Mouse (Mus musculus): ENCODE measurements around the gene Ndufs7. TPM values are rescaled to one million over a fixed set of nuclear protein-coding genes. Genes with fewer than 3 reads are reported as not detected.
"Not testable (repeated sequence)": the region's sequence is repeated elsewhere in the genome, so short reads cannot be mapped to it uniquely, and the experiment has no call there.

The Ndufs7 gene
- polyA plus RNA-seq, 1 experiment from 2014 or later, result 444 TPM

DNA sequence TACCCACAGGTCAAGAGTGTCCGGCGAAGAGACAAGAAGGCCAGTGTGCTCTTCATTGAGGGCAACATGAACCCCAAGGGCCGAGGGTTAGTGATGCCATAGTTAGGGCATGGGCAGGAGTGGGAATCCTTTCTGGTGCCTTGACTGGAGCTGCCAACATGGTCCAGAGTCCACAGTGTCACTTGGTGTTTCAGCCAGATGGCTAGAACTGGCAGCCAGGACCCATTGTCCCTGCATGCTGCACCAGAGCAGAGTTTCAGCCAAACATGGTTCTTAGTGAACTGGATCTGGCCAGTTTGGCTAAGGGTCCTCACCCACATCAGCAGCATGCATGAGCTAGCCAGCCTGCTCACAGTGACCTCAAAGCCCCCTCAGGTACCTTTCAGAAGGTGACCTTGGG, 10.6 kb upstream of the Ndufs7 start:
- Histone ChIP-seq H3K9ac (replicated peaks; ENCODE audit: low read length) (no peak overlapping the region), H3K27ac (ENCODE audit: low read length) (no peak overlapping the region), H3K27me3 (ENCODE audit: insufficient read depth, low read length) (no peaks in the 10 kb centered on the region), H3K36me3 (ENCODE audit: insufficient read depth, low read length) (peaks cover 92% of the 10 kb centered on the region), H3K9me3 (ENCODE audit: low read length) (no peaks in the 10 kb centered on the region), H3K4me1 (ENCODE audit: insufficient read depth, low read length) (peaks cover 2% of the 10 kb centered on the region; the same call in 1 of the 2 replicates), H3K4me3 (ENCODE audit: low read length) (no peak overlapping the region), H3K4me2 (replicated peaks; ENCODE audit: low read depth, low read length) (no peak overlapping the region)
- 84% methylated on average over 3 of the region's 3 CpGs for WGBS
- no peak for ATAC-seq (ENCODE audit: low FRiP score, low TSS enrichment)

DNA sequence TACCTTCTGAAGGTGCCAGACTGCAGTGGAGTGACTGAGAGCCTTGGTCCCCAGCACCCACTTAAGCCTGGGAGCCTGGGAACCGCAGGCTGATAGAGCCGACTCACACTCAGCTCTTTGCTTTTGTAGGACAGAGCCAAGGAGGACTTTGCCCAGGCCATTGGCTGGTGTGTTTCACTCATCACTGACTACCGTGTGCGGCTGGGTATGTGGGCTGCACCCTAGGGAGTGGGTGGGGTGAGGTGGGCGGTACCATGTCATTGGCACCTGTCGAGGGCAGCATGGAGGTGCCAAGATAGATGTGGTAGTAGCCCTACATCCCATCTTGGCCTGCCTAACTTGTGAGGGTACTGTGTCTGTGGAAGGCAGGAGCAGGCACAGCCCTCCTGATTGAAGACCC, 9.1 kb upstream of the Ndufs7 start:
- ATAC-seq (ENCODE audit: low FRiP score, low TSS enrichment), result no peak
- Histone ChIP-seq H3K9me3 (ENCODE audit: low read length) (no peaks in the 10 kb centered on the region), H3K9ac (replicated peaks; ENCODE audit: low read length) (no peak overlapping the region), H3K4me3 (ENCODE audit: low read length) (no peak overlapping the region), H3K27me3 (ENCODE audit: insufficient read depth, low read length) (no peaks in the 10 kb centered on the region), H3K36me3 (ENCODE audit: insufficient read depth, low read length) (peaks cover 90% of the 10 kb centered on the region), H3K4me1 (ENCODE audit: insufficient read depth, low read length) (no peaks in the 10 kb centered on the region), H3K4me2 (replicated peaks; ENCODE audit: low read depth, low read length) (no peak overlapping the region), H3K27ac (ENCODE audit: low read length) (no peak overlapping the region)
- 78% methylated on average over 6 of the region's 6 CpGs for WGBS

GRCm38 (mm10) chr10:80242088-80242487, 6.8 kb upstream of the Ndufs7 start:
- no peak overlapping the region for H3K27ac ChIP-seq (ENCODE audit: low read length)
- no peak overlapping the region for H3K4me3 ChIP-seq (ENCODE audit: low read length)
- no peak overlapping the region for H3K4me2 ChIP-seq (replicated peaks; ENCODE audit: low read depth, low read length)
- H3K36me3 ChIP-seq (ENCODE audit: insufficient read depth, low read length), result peaks cover 72% of the 10 kb centered on the region
- 74% methylated on average over 9 of the region's 9 CpGs for WGBS
- H3K4me1 ChIP-seq (ENCODE audit: insufficient read depth, low read length), result no peaks in the 10 kb centered on the region
- H3K27me3 ChIP-seq (ENCODE audit: insufficient read depth, low read length), result no peaks in the 10 kb centered on the region
- no peak overlapping the region for H3K9ac ChIP-seq (replicated peaks; ENCODE audit: low read length)
- ATAC-seq (ENCODE audit: low FRiP score, low TSS enrichment), result no peak
- no peaks in the 10 kb centered on the region for H3K9me3 ChIP-seq (ENCODE audit: low read length)

DNA sequence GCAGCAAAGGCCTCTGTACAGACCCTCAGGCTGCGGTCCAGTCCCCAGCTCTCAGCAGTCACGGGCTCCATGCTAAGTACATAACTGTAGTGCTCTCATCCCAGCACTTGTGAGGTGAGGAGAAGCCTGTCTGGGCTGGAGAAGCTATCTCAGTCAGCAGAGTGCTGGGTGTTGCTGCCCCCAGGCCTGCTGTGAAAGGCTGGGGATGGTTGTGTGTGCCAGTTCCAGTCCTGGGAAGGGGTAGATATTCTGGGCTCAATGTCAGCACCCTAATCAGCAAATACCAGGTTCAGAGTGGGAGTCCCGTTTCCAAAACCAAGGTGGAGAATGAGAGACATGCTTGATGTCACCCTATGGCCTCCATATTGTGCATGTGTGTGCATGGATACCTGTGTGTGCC, 6.3 kb upstream of the Ndufs7 start:
- Histone ChIP-seq H3K27ac (ENCODE audit: low read length) (no peak overlapping the region), H3K9ac (replicated peaks; ENCODE audit: low read length) (no peak overlapping the region), H3K36me3 (ENCODE audit: insufficient read depth, low read length) (peaks cover 66% of the 10 kb centered on the region), H3K4me1 (ENCODE audit: insufficient read depth, low read length) (no peaks in the 10 kb centered on the region), H3K27me3 (ENCODE audit: insufficient read depth, low read length) (no peaks in the 10 kb centered on the region), H3K4me3 (ENCODE audit: low read length) (no peak overlapping the region), H3K9me3 (ENCODE audit: low read length) (no peaks in the 10 kb centered on the region), H3K4me2 (replicated peaks; ENCODE audit: low read depth, low read length) (no peak overlapping the region)
- WGBS, result 82% methylated on average over 3 of the region's 3 CpGs
- no peak for ATAC-seq (ENCODE audit: low FRiP score, low TSS enrichment)

GRCm38 (mm10) chr10:80244791-80245399, 4.0 kb upstream of the Ndufs7 start:
- no peak overlapping the region for H3K4me3 ChIP-seq (ENCODE audit: low read length)
- 40% methylated on average over 5 of the region's 5 CpGs for WGBS
- no peaks in the 10 kb centered on the region for H3K27me3 ChIP-seq (ENCODE audit: insufficient read depth, low read length)
- no peak overlapping the region for H3K4me2 ChIP-seq (replicated peaks; ENCODE audit: low read depth, low read length)
- H3K36me3 ChIP-seq (ENCODE audit: insufficient read depth, low read length), result peaks cover 44% of the 10 kb centered on the region
- no peak overlapping the region for H3K27ac ChIP-seq (ENCODE audit: low read length)
- no peaks in the 10 kb centered on the region for H3K9me3 ChIP-seq (ENCODE audit: low read length)
- ATAC-seq (ENCODE audit: low FRiP score, low TSS enrichment), result no peak
- H3K4me1 ChIP-seq (ENCODE audit: insufficient read depth, low read length), result peaks cover 8% of the 10 kb centered on the region
- no peak overlapping the region for H3K9ac ChIP-seq (replicated peaks; ENCODE audit: low read length)

DNA sequence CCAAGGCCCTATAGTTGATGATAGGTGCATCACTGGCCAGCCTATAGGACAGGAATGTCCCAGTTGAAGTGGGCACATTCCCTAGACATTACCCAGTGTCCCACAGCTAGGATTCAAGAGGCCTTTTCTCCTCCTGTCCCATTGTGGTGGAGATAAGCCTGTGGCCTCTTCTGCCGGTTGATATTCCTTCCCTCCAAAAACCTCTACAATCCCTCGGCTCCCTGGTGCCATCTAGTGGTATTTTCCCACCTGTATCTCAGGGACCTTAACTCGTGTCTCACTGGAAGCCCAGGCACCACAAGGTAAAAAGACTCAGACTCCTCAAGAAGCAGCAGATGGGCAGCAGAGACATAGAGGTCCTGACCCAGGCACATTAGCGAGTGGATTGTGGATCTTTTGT, 3.3 kb upstream of the Ndufs7 start:
- H3K9ac ChIP-seq (replicated peaks; ENCODE audit: low read length), result 0 out of 2 replicates have a peak overlapping the region, but pooled peaks have one; percentile 49
- H3K27ac ChIP-seq (ENCODE audit: low read length), result no peak overlapping the region
- no peaks in the 10 kb centered on the region for H3K27me3 ChIP-seq (ENCODE audit: insufficient read depth, low read length)
- H3K9me3 ChIP-seq (ENCODE audit: low read length), result no peaks in the 10 kb centered on the region
- peaks cover 37% of the 10 kb centered on the region for H3K36me3 ChIP-seq (ENCODE audit: insufficient read depth, low read length)
- 3% methylated on average over 4 of the region's 4 CpGs for WGBS
- H3K4me2 ChIP-seq (replicated peaks; ENCODE audit: low read depth, low read length), result no peak overlapping the region
- H3K4me1 ChIP-seq (ENCODE audit: insufficient read depth, low read length), result peaks cover 15% of the 10 kb centered on the region
- H3K4me3 ChIP-seq (ENCODE audit: low read length), result no peak overlapping the region
- no peak for ATAC-seq (ENCODE audit: low FRiP score, low TSS enrichment)

- no peak for ATAC-seq (ENCODE audit: low FRiP score, low TSS enrichment)
- WGBS, result 41% methylated on average over 6 of the region's 6 CpGs
- H3K27ac ChIP-seq (ENCODE audit: low read length), result no peak overlapping the region
- peaks cover 17% of the 10 kb centered on the region for H3K4me1 ChIP-seq (ENCODE audit: insufficient read depth, low read length)
- H3K9ac ChIP-seq (replicated peaks; ENCODE audit: low read length), result no peak overlapping the region
- H3K27me3 ChIP-seq (ENCODE audit: insufficient read depth, low read length), result no peaks in the 10 kb centered on the region
- H3K4me3 ChIP-seq (ENCODE audit: low read length), result no peak overlapping the region
- H3K9me3 ChIP-seq (ENCODE audit: low read length), result no peaks in the 10 kb centered on the region
- H3K36me3 ChIP-seq (ENCODE audit: insufficient read depth, low read length), result peaks cover 19% of the 10 kb centered on the region
- no peak overlapping the region for H3K4me2 ChIP-seq (replicated peaks; ENCODE audit: low read depth, low read length)
These were observed 1.1 kb upstream of the Ndufs7 start for GRCm38 (mm10) chr10:80247849-80248248.

DNA sequence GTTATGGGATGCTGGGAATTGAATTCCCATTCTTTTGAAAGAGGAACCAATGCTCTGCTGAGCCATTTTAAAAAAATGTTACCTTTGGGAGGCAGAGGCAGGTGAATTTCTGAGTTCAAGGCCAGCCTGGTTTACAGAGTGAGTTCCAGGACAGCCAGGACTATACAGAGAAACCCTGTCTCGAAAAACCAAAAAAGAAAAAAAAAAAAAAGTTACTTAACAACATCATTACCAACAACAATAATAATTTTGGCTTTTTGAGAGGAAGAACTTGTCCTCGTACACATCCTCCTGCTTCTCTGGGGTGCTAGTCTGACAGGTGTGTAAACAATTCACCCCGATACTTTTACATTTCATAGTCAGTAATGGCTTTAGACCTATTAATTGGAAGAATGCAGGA, 484 bp upstream of the Ndufs7 start:
- not testable (repeated sequence) for H3K27ac ChIP-seq (ENCODE audit: low read length); H3K9me3 ChIP-seq (ENCODE audit: low read length); H3K9ac ChIP-seq (replicated peaks; ENCODE audit: low read length); H3K27me3 ChIP-seq (ENCODE audit: insufficient read depth, low read length); ATAC-seq (ENCODE audit: low FRiP score, low TSS enrichment)
- 27% methylated on average over 3 of the region's 3 CpGs for WGBS
- H3K4me3 ChIP-seq (ENCODE audit: low read length), result peak overlapping the region; percentile 97
- H3K36me3 ChIP-seq (ENCODE audit: insufficient read depth, low read length), result peaks cover 14% of the 10 kb centered on the region
- H3K4me1 ChIP-seq (ENCODE audit: insufficient read depth, low read length), result peaks cover 17% of the 10 kb centered on the region
- peak overlapping the region; percentile 51 for H3K4me2 ChIP-seq (replicated peaks; ENCODE audit: low read depth, low read length)

DNA sequence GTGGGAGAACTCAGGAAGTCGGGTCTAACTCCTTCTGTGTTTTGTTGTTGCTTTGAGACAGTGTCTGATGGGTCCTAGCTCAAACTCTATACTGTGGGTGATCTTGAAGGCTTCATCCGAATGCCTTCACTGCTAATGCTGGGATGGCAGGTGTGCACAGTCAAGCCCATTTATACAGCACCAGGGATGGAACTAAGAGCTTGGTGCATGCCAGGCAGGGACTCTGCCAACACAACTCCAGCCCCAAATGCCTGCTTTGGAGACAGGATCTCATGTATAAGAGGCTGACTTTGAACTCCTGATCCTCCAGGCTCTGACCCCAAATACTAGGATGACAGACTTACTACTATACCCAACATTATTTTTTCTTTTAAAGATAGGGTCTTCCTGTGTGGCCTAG, 1.1 kb downstream of the Ndufs7 start:
- WGBS, result 32% methylated on average over 2 of the region's 2 CpGs
- H3K27ac ChIP-seq (ENCODE audit: low read length), result no peak overlapping the region
- peak overlapping the region; percentile 96 for H3K9ac ChIP-seq (replicated peaks; ENCODE audit: low read length)
- no peaks in the 10 kb centered on the region for H3K27me3 ChIP-seq (ENCODE audit: insufficient read depth, low read length)
- ATAC-seq (ENCODE audit: low FRiP score, low TSS enrichment), result no peak
- no peaks in the 10 kb centered on the region for H3K9me3 ChIP-seq (ENCODE audit: low read length)
- H3K4me3 ChIP-seq (ENCODE audit: low read length), result peak overlapping the region; percentile 97
- peaks cover 19% of the 10 kb centered on the region for H3K36me3 ChIP-seq (ENCODE audit: insufficient read depth, low read length)
- peaks cover 17% of the 10 kb centered on the region for H3K4me1 ChIP-seq (ENCODE audit: insufficient read depth, low read length)
- H3K4me2 ChIP-seq (replicated peaks; ENCODE audit: low read depth, low read length), result peak overlapping the region; percentile 84

GRCm38 (mm10) chr10:80250573-80250972, 1.7 kb downstream of the Ndufs7 start:
- H3K4me3 ChIP-seq (ENCODE audit: low read length), result peak overlapping the region; percentile 97
- WGBS, result 92% methylated on average over 4 of the region's 4 CpGs
- no peak overlapping the region for H3K9ac ChIP-seq (replicated peaks; ENCODE audit: low read length)
- H3K27me3 ChIP-seq (ENCODE audit: insufficient read depth, low read length), result no peaks in the 10 kb centered on the region
- no peak for ATAC-seq (ENCODE audit: low FRiP score, low TSS enrichment)
- no peaks in the 10 kb centered on the region for H3K9me3 ChIP-seq (ENCODE audit: low read length)
- no peak overlapping the region for H3K27ac ChIP-seq (ENCODE audit: low read length)
- H3K4me1 ChIP-seq (ENCODE audit: insufficient read depth, low read length), result peaks cover 17% of the 10 kb centered on the region
- H3K36me3 ChIP-seq (ENCODE audit: insufficient read depth, low read length), result peaks cover 24% of the 10 kb centered on the region
- H3K4me2 ChIP-seq (replicated peaks; ENCODE audit: low read depth, low read length), result peak overlapping the region; percentile 84

All from kidney, embryonic 16.5 days (tissue).